Mouse (Mus musculus): ENCODE results near the gene Coro1c.

DNA sequence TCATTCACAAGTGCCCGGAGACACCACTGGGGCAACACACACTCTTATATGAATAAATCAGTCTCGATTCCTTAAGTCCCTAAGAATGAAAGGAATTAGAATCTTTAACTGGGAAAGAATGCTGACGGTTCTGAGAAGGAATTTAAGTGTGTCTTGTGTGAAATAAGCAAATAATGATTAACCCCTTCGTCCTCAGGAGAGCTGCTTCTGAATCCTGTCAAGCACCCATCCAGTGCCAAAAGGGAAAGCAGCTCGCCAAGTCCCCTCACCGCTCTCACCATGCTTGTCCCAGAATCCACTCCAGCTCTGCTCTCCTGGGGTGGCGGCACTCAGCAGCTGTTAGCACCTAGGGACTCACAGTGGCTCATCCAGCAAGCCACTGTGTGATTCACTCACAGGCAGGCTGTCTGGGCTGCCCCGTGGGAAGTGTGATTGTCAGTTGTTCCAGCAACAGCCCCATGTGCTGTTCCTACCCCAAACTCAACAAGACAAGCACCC lies 7.4 kb downstream of the Coro1c start:
- no peak for TF ChIP-seq CTCF (IDR thresholded peaks at IDR 0.05; ENCODE audit: low read depth)
- TF ChIP-seq EP300 (optimal IDR thresholded peaks at IDR 0.05): no peak

Measured in stomach, postnatal 0 days (tissue).